Mouse (Mus musculus) v-Abl transformed pro-B cells (cell line): Measurements from ENCODE around the gene Hyou1.
"Not testable (repeated sequence)": the region's sequence is repeated elsewhere in the genome, so short reads cannot be mapped to it uniquely, and the experiment has no call there.

ENCODE experiments used
- in situ Hi-C, 2 experiments: fragments of 400-800 bp; cut with MboI; formaldehyde crosslinking; loops; one replicate each; pipeline ENCODE4 v1.15.1; 2025; ENCODE audit not compliant: unreplicated experiment in 2 of 2

The Hyou1 gene

GRCm38 (mm10) chr9:44379054-44379834, at the start of gene Hyou1:
Gene Hyou1 (plus strand): TSS chr9:44379490.
- in situ Hi-C loops = no loop called here

DNA sequence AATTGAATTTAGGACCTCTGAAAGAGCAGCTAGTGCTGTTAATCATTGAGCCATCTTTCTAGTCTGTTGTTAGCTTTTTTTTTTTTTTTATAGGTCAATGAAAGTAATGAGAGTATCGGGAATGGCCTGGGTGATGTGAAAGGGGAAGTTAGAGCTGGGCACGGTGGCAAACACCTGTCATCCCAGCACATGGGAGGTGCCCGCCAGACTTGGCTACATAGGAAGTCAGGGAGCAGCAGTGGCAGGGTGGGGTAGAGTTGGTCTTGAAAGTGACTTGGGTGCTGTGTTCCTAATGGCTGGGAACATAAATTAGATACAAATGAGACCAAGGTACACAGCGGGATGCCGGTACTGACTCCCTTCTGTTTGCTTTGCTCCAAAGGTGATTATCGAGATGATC, 48.6 kb upstream of the Hyou1 start:
- in situ Hi-C loops = no loop called here

- in situ Hi-C loops = no loop called here
Observed at GRCm38 (mm10) chr9:44332918-44333638, 46.2 kb upstream of the Hyou1 start.

- in situ Hi-C loops = no loop called here
Observed at GRCm38 (mm10) chr9:44334396-44335330, 44.6 kb upstream of the Hyou1 start, which contains the start of gene H2afx. Gene H2afx (plus strand): TSS chr9:44334694.

GRCm38 (mm10) chr9:44335331-44336092, 43.8 kb upstream of the Hyou1 start:
- in situ Hi-C loops = no loop called here

GRCm38 (mm10) chr9:44336093-44336406, 43.2 kb upstream of the Hyou1 start:
- in situ Hi-C loops = no loop called here

DNA sequence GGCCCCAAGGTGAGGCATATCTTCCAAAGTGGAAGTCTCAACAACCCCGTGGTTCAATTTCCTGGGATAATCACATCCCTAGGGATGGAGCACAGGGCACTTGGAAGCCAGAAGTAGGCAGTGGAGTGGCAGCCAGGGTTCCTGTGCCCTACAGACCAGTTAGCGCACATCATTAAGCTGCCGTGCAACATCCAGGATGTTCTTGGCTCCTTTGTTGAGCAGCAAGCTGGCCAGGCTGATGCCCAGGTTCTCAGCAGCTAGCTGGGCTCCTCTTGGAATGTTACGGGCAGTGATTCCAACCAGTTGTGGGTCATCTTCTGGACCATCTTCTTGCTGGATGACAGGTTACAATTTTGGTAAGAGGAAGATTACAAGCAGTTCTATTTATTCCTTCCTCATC, 42.8 kb upstream of the Hyou1 start:
- in situ Hi-C loops = not testable (repeated sequence)

GRCm38 (mm10) chr9:44336964-44337363, 42.3 kb upstream of the Hyou1 start:
- in situ Hi-C loops = no loop called here

- in situ Hi-C loops = no loop called here
Observed at GRCm38 (mm10) chr9:44337436-44338169, 41.7 kb upstream of the Hyou1 start.

- in situ Hi-C loops = no loop called here
Observed at GRCm38 (mm10) chr9:44338574-44338973, 40.7 kb upstream of the Hyou1 start.

GRCm38 (mm10) chr9:44341487-44341886, 37.8 kb upstream of the Hyou1 start:
- in situ Hi-C loops = loop anchor here in 1 of 2 experiments (10.0 kb wide), 1 partner anchor 97 kb away; the partner anchor contains the start of gene Ccdc153

DNA sequence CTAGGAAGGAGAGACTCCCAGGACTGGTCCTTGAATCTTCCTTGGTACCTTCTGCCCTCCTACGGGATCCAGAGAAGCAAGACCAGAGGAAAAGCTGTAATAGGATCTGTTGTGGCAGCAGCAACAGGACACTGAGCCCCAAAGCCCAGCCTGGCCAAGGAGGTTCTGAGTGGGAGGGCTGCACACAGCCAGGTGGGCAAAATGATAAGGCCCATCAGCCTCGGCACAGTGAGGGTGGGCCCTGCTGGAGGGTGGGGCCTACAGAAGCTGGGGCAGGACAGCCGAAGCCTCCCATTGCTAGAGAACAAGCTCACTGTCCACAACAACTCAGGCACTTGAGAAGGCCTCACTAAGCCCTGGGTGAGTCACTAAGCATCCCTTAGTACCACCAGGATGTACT, 37.1 kb upstream of the Hyou1 start:
- in situ Hi-C loops = loop anchor here in 1 of 2 experiments (10.0 kb wide), 1 partner anchor 97 kb away; the partner anchor contains the start of gene Ccdc153

- in situ Hi-C loops = loop anchor here in 1 of 2 experiments (10.0 kb wide), 1 partner anchor 98 kb away; the partner anchor contains the start of gene Ccdc153
Observed at GRCm38 (mm10) chr9:44342605-44343004, 36.7 kb upstream of the Hyou1 start.

DNA sequence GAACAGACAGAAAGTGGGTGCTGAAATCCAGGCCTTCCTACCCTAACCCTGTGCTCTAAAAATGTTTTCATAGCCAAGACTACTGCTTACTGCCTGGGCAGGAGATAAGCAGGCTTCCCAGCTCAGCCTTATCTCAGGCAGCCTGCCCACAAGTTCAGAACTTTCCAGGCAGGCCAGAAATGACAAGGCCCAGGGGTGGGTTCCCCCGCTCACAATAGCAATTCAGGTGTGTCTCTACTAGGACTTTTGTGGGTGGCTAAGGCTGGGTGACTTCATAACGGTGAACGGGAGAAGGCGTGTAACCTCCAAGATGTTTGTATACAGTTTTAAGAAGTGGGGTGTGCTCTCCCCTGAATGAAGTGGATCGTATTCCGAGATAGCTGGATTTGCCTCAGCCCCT, 36.0 kb upstream of the Hyou1 start:
- in situ Hi-C loops = loop anchor here in 1 of 2 experiments (10.0 kb wide), 1 partner anchor 98 kb away; the partner anchor contains the start of gene Ccdc153

DNA sequence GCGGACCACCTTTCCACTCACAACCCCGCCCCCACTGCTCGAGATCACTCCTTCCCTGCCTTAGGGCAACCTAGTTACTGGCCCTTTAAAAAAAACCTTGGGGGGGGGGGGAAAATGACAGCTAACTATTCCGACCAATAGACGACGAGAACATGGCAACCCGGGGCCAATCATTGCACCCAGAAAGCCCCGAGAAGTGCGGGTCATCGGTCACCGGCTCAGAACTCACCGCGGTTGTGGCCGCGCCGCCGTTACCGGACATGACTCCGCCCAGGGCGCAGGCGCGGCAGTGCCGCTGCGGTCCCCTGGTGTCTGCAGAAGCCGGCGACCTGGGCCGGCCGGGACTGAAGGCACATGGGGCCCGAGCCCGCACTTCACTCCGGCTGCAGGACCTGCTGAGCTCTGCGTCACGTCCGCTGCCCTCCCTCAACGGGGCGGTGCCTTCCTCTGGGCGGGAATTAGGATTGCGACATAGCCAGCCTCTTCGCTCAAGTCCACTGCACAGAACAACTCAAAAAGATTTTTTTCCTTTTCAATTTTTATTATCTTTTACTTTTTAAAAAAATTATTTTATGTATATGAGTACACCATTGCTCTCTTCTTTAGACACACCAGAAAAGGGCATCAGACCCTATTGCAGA, 35.4 kb upstream of the Hyou1 start, which contains the start of gene Hmbs:
Hmbs (minus strand) TSS at position 448 of the 641 bp plus-strand sequence.
- in situ Hi-C loops = loop anchor here in 1 of 2 experiments (10.0 kb wide), 1 partner anchor 99 kb away; the partner anchor contains the start of gene Ccdc153

DNA sequence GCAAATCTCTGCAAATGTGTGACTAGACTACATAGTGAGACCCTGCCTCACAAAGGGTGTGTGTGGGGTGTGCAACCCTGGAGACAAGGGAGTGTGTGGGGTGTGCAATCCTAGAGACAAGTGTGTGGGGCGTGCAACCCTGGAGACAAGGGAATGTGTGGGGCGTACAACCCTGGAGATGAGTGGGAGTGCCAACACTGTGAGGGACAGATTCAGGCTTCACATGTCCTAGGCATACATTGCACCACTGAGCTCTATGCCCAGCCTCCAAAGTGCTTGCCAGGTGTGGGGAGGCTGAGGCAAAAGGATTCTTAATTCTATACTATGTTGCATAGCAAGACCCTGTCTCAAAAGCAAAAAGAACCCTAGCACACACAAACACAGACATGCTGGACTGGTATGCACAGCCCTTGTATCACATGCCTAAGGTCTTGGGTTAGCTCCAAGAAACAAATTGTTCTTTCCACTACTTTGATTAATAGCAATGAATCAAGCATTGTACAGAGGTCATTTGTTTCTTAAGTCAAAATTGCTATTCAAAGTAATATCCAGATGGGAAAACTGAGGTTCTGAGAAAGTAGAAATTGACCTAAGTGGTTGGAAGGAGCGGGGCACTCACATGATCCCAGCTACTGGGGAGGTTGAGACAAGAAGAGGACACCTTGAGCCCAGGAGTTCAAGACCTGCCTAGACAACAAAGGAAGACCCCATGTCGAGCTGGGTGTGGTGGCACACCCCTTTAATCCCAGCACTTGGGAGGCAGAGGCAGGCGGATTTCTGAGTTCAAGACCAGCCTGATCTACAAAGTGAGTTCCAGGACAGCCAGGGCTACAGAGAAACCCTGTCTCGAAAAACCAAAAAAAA, 33.5 kb upstream of the Hyou1 start:
- in situ Hi-C loops = loop anchor here in 1 of 2 experiments (10.0 kb wide), 1 partner anchor 101 kb away; the partner anchor contains the start of gene Ccdc153

DNA sequence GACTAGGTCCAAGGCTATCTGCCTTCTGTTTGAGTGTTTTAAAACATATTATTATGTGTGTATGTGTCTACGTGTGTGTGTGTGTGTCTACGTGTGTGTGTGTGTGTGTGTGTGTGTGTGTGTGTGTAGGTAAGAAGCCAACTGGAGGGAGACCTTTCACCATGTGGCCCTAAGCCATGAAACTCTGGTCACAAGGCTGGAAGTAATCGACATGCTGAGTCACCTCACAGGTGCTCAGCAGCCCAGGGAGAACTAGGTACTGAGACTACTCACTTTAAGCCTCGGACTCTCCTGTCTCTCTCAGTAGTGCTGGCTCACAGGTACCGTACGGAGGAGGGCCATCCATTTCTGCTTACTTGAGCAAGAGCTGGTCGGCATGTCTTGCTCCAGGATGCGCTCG, 32.1 kb upstream of the Hyou1 start:
- in situ Hi-C loops = loop anchor here in 1 of 2 experiments (10.0 kb wide), 1 partner anchor 102 kb away; the partner anchor contains the start of gene Ccdc153
